Mouse (Mus musculus) cortical plate, adult 2 months (tissue): Measurements from ENCODE around the gene Gpd1.
A peak's percentile ranks its signal among the peaks of the same experiment; 100 is the strongest.

ENCODE experiments used
- CTCF ChIP-seq: fragments of 200-500 bp; IDR thresholded peaks from 2 replicates; pipeline ENCODE4 v1.5.1; 2011; ENCODE audit warnings: mild to moderate bottlenecking, control low read depth, low read length; ENCODE audit not compliant: insufficient read depth; ENCODE audit errors: extremely low read depth
- POLR2A ChIP-seq: fragments of 200-500 bp; IDR thresholded peaks from 2 replicates; pipeline ENCODE4 v1.6.1; 2011; ENCODE audit warnings: mild to moderate bottlenecking, low read length, control low read depth; ENCODE audit not compliant: insufficient read depth; ENCODE audit errors: extremely low read depth

GRCm38 (mm10) chr15:99729056-99729783 is 11.9 kb downstream of the Gpd1 start:
- TF ChIP-seq POLR2A (no peak), CTCF (0 out of 2 replicates have a peak, but pooled peaks have one; percentile 4)
